Mouse (Mus musculus): ENCODE results near the gene Slc2a2.
A peak's percentile ranks its signal among the peaks of the same experiment; 100 is the strongest.
"Not testable (repeated sequence)": the region's sequence is repeated elsewhere in the genome, so short reads cannot be mapped to it uniquely, and the experiment has no call there.

Gene Slc2a2

DNA sequence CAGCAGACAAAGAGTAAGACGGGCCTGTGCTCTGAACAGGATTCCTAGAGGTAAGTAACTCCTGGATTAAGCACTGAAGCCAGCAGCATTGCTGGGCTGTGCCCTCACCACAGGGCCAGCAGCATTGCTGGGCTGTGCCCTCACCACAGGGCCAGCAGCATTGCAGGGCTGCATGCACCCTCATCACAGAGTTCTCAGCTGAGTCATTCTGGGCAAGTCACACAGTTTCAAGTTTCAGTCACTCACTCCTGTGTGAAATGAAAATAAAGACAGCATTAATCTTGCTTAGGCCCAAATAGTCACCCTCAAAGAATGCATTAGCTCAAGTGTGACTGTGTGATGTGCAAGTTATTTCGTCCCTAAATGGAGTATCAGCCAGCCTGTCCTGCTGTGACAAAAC lies 37.0 kb downstream of the Slc2a2 start:
- no peak for DNase-seq (ENCODE audit: low spot score in 2 of 2)

DNA sequence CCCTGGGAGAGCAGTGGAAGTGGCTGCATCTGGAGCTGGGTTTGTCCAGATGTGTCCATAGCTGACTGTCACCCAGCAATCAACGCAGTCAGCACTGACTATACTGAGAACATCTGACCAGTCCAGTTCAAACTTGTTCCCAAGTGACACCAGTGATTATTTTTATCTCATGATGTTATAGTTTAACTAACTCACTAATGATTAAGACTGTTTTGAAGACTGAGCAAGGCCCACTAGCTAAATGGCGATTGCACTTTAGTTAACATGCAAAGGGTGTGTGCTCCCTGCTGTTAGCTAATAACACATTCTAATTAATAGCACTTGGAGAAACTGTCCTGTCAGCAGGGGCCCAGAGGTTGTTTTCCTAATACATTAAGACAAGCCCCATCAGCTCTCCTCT lies 39.3 kb downstream of the Slc2a2 start:
- DNase-seq (ENCODE audit: low spot score in 2 of 2) = no peak

DNA sequence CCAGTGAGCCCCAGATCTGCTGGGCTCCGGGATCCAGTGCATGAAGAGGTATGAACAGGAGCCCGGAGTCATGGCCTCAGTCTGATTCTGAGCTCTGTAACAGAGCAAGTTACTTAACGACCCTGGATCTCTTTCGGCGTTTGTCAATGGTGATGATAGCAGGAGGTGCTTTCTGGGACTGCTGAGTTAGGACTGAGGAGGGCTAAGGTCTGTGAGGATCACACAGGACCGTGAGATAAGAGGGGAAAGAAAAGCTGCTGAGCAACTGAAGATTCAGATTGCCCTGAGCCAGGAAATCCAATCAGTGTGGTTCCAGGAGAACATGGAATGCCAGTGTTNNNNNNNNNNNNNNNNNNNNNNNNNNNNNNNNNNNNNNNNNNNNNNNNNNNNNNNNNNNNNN lies 42.6 kb downstream of the Slc2a2 start:
- DNase-seq (ENCODE audit: low spot score in 2 of 2) = no peak

DNA sequence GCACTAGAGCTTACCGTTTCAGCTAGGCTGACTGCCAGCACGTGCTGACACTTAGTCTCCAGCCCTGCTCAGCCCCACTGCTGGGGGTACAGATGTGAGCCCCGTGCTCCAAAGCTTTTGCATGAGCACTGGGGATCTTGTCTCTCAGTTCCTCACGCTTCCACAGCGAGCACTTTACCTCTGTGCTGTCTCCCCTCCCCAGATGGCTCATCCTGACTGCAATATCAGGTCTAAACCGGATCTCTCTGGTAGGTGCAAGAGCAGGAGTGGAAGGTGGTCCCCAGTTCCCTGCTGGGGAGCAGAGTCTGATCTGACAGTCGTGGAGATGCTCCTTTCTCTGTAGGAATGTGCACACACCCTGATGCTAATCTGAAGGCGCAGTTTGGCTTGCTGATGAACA lies 45.5 kb downstream of the Slc2a2 start:
- DNase-seq (ENCODE audit: low spot score in 2 of 2) = no peak

DNA sequence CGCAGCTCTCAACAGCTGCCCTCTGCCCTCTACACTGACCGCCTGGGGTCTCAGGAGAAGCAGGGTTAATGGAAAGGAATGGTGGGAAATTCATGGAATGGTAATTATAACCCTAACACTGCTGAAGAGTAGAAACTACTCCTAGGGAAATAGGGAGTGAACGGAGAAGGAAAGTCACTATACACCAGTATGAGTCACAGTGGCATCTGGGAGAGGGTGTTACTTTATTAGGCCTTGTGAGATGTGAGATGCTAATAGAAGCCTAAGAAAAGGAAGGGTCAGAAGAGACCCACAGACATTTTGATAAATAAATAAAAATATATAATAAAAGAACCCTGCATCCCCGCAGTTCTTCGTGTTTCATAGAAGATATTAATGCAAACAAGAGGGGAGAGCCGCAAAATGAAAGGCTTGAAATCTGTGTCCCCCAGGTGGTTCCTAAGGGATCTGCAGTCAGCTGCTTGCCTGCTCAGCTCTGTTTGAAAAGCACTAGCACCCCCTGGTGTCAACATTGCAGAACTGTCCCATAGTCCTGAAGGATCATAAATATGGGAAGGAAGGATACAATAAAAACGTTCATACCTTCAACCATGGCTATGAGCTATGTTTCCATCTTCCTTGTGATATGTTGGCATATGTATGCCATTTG lies 48.3 kb downstream of the Slc2a2 start:
- DNase-seq (ENCODE audit: low spot score in 2 of 2) = peak; percentile 47 to 64

DNA sequence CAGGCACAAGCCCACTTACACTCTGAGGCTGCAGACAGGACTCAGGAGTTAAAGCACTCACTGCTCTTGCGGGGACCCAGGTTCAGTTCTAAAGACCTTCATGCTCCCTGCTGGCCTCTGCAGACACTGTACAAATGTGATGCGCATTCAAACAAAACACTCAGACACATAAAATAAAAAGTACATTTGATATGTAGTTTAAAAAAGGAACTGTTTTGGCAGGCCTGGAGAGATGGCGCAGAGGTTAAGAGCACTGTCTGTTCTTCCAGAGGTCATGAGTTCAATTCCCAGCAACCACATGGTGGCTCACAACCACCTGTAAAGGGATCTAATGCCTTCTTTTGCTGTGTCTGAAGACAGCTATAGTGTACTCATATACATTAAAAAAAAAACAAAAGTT lies 50.4 kb downstream of the Slc2a2 start:
- DNase-seq (ENCODE audit: low spot score in 2 of 2) = no peak

DNA sequence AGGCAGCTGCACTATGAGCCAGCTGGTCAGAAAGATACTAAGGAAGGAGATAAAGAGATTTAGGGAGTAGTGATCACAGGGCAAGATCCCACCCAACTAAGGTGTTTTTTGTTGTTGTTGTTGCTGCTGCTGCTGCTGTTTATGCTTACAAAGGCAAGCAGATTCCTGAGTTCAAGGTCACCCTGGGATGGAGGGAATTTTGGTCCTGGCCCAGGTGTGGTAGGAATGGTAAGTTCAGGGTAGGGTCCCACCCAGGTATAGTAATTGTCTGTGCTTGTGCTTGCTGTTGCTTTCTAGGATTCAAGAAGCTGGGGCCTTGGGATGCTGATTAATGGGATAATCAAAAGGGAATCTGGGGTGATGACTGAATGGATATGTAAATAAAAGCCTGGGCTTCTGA lies 51.3 kb downstream of the Slc2a2 start:
- DNase-seq (ENCODE audit: low spot score in 2 of 2) = no peak

DNA sequence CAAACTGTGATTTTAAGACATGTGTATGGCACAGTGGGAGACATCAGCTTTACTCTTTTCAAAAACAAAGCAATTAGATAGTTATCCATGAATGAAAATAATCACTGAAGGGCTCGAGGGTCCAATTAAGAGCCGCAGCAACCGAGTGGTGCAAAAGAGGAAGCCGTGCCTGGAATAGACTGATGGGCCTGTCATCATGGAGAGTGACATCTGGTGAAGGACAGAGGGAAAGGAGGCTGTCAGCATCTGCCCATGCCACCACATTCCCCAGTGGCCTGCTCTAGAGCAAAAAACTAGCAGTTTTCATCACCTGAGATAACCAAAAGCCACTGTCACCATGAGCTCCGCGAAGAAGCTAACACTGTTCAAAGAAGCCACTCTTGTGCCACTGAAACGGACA lies 57.8 kb downstream of the Slc2a2 start:
- no peak for DNase-seq (ENCODE audit: low spot score in 2 of 2)

DNA sequence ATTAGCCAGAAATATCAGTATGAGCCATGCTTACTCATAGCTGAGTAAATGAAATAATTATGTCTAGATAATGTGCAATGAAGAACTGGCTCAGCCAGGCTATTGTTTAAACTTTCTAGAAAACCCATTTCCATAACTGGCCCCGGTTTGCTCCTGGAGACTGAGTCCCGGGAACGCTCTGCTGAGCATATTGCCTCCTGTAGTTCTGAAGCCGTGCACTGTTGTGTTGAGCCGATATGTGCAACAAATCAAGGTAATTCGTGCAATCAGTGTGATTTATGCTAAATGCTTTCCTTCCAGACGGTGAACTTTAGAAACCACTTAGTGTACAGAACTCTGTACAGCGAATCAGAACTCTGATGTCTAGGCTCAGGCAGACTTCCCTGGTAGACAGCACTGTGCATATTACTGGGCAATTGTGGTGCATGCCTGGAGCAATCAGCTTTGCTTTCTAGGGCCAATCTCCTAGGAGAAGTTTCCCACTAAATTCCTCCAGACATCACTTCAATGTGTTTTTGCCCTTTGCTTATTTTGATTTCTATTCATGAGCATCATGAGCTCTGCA lies 63.6 kb downstream of the Slc2a2 start:
- DNase-seq (ENCODE audit: low spot score in 2 of 2) = no peak

DNA sequence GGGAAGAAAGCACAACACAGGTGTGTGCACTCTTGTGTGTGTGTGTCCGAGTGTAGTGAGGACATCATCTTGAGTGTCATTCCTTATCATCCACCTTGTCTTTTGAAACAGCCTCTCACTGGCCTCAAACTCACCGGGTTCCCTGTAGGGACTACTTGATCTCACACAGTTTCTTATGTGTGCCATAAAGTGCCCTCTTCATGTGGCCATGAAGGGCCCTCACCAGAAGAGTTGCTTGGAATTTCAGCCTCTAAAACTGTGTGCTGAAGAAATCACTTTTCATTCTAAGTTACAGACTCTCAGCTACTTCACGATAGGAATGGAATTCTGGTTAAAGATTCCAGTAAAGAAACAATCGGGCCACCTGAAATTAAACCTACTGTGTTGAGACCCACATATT lies 69.2 kb downstream of the Slc2a2 start:
- DNase-seq (ENCODE audit: low spot score in 2 of 2) = no peak

DNA sequence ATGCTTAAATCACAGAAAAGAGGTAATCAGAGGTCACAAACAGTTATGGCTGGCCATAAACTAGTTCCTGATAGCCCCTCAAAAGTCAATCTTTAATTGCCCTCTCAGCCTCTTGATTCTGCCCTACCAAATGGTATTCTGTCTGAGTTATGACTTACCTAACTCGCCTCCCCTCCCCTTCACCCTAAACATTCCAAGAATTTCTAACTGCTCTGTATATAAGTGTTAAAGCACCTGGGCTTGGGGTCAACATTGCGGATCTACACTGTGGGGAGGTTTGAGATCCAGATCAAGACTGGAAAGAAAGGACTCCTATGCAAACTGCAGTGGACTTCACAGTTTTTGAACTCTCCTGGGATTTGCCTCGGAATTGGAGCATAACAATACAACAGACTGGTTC lies 70.5 kb downstream of the Slc2a2 start:
- no peak for DNase-seq (ENCODE audit: low spot score in 2 of 2)

DNA sequence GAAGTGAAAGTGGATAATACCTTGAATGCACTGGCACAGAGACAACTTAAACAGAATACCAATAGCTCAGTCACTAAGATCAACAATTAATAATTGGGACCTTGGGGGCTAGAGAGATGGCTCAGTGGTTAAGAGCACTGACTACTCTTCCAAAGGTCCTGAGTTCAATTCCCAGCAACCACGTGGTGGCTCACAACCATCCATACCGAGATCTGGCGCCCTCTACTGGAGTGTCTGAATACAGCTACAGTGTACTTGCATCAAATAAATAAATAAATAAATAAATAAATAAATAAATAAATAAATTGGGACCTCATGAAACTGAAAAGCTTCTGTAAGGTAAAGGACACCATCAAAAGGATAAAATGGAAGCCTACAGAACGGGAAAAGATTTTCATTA lies 75.2 kb downstream of the Slc2a2 start:
- DNase-seq (ENCODE audit: low spot score in 2 of 2) = not testable (repeated sequence)

DNA sequence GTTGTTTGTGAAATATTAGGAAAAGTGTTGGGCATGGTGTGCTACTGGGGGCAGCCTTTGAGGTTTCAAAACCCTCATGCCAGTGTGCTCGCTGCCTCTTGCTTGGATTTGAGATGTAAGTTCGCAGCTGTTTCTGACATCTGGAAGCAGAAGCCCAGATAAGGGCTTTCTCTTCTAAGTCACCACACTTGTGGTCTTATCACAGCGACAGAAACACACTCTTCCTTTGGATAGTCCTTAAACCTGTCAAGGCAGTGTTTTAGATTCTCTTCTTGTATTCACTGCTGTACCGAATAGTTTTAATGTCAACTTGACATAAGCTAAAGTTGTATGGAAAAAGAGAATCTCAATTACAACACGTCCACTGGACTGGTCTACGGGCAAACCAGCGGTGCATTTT lies 77.7 kb downstream of the Slc2a2 start:
- DNase-seq (ENCODE audit: low spot score in 2 of 2) = no peak

DNA sequence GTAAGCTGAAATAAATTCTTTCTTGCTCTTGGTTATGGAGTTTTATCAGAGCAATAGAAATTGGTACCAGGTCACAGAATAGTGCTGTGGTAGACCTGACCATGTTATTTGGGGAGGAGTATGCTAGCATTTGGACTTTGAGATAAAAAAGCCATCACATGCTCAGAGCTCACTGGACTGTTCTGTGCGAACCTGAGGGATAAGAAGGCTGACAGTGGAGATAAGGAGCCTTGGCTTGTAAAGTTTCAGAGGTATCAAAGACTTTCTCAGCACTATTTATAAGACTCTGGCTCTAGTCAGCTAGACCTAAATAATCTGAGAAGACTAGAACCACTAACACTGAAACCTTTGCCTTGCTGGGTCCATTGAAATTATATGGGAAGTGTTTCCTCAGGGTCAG lies 78.3 kb downstream of the Slc2a2 start:
- DNase-seq (ENCODE audit: low spot score in 2 of 2) = no peak

DNA sequence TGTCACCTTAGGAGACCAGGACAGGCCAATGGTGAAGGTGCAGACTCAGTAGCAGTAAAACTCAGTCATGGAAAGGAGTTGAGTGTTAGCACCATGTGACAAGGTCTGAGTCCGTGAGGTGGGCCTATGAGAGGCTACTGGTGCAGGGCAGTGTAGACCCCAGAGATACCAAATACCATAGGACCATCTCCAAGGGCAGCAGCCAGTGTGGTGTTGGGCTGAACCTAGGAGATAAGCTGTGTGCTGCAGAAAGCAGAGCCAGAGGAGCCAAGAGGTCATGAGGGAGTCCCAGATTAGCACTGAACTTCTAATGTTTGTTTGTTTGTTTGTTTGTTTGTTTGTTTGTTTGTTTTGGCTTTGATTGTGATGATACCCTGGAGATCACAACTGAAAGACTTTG lies 78.8 kb downstream of the Slc2a2 start:
- no peak for DNase-seq (ENCODE audit: low spot score in 2 of 2)

DNA sequence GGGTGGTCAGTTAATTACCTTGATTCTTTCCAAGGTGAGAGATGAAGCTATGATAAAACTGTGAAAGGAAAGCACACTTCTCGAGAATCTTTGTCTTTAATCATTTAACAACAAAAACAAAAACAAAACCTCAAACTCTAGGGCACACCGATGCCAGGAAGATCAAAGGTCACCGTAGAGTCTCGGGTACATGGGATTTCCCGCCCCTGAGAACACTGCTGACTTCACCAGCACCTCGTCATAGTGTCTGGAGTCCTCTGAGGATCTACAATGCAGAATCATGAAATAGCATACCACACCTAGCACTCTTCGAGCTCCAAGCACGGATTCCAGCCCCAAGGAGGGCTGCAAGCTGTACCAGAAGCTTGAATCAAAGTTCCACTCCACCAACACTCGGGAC lies 82.8 kb downstream of the Slc2a2 start:
- no peak for DNase-seq (ENCODE audit: low spot score in 2 of 2)
